Mouse (Mus musculus): ENCODE data around the gene Gm10188. TPM values are rescaled to one million over a fixed set of nuclear protein-coding genes. Genes with fewer than 3 reads are reported as not detected.

Gm10188 gene
- polyA plus RNA-seq, 1 experiment = not detected

- H3K27ac ChIP-seq (ENCODE audit: insufficient read depth, low read depth, low read length) = no peak overlapping the region
- 73% methylated on average over 3 of the region's 3 CpGs for WGBS
- TF ChIP-seq POLR2A (IDR thresholded peaks at IDR 0.05; ENCODE audit: insufficient read depth, low read depth, low read length) = no peak
- no peak for TF ChIP-seq CTCF (IDR thresholded peaks at IDR 0.05; ENCODE audit: insufficient read depth, low read depth, low read length)
- H3K4me3 ChIP-seq (ENCODE audit: insufficient read depth, low read depth, low read length) = no peak overlapping the region
- H3K4me1 ChIP-seq (ENCODE audit: control insufficient read depth, insufficient read depth, low read length) = peaks cover 52% of the 10 kb centered on the region
Measured at GRCm38 (mm10) chr1:132193806-132194205, 35.8 kb downstream of the Gm10188 start.

GRCm38 (mm10) chr1:132191786-132192680 is 37.5 kb downstream of the Gm10188 start:
- TF ChIP-seq POLR2A (IDR thresholded peaks at IDR 0.05; ENCODE audit: insufficient read depth, low read depth, low read length) = no peak
- TF ChIP-seq CTCF (IDR thresholded peaks at IDR 0.05; ENCODE audit: insufficient read depth, low read depth, low read length) = peak; percentile 35; the same call in 1 of the 2 replicates
- H3K4me1 ChIP-seq (ENCODE audit: control insufficient read depth, insufficient read depth, low read length) = peaks cover 37% of the 10 kb centered on the region
- H3K4me3 ChIP-seq (ENCODE audit: insufficient read depth, low read depth, low read length) = peak overlapping the region; percentile 72
- peak overlapping the region; percentile 48 for H3K27ac ChIP-seq (ENCODE audit: insufficient read depth, low read depth, low read length)
- WGBS = 21% methylated on average over 16 of the region's 16 CpGs

- Histone ChIP-seq H3K27ac (ENCODE audit: insufficient read depth, low read depth, low read length) (peak within 1 kb of the TSS; percentile 48), H3K4me3 (ENCODE audit: insufficient read depth, low read depth, low read length) (peak within 1 kb of the TSS; percentile 72), H3K4me1 (ENCODE audit: control insufficient read depth, insufficient read depth, low read length) (peaks cover 29% of the 10 kb centered on the region)
- WGBS = 2% methylated on average over 34 of the region's 34 CpGs
- TF ChIP-seq CTCF (IDR thresholded peaks at IDR 0.05; ENCODE audit: insufficient read depth, low read depth, low read length) (no peak), POLR2A (IDR thresholded peaks at IDR 0.05; ENCODE audit: insufficient read depth, low read depth, low read length) (no peak)
Measured at GRCm38 (mm10) chr1:132191093-132191785, 38.3 kb downstream of the Gm10188 start, which contains the start of the genes Lemd1 and AC124108.1. Lemd1 (plus strand) TSS chr1:132191431. AC124108.1 (plus strand) TSS chr1:132191457.

GRCm38 (mm10) chr1:132190621-132191092 is 38.9 kb downstream of the Gm10188 start:
- peak; percentile 27; the same call in 1 of the 2 replicates for TF ChIP-seq CTCF (IDR thresholded peaks at IDR 0.05; ENCODE audit: insufficient read depth, low read depth, low read length)
- TF ChIP-seq POLR2A (IDR thresholded peaks at IDR 0.05; ENCODE audit: insufficient read depth, low read depth, low read length) = no peak
- under 1% methylated on average over 62 of the region's 62 CpGs for WGBS
- peak overlapping the region; percentile 48 for H3K27ac ChIP-seq (ENCODE audit: insufficient read depth, low read depth, low read length)
- H3K4me1 ChIP-seq (ENCODE audit: control insufficient read depth, insufficient read depth, low read length) = peaks cover 23% of the 10 kb centered on the region
- peak overlapping the region; percentile 72 for H3K4me3 ChIP-seq (ENCODE audit: insufficient read depth, low read depth, low read length)

- 1% methylated on average over 50 of the region's 50 CpGs for WGBS
- H3K27ac ChIP-seq (ENCODE audit: insufficient read depth, low read depth, low read length) = no peak overlapping the region
- peaks cover 18% of the 10 kb centered on the region for H3K4me1 ChIP-seq (ENCODE audit: control insufficient read depth, insufficient read depth, low read length)
- TF ChIP-seq POLR2A (IDR thresholded peaks at IDR 0.05; ENCODE audit: insufficient read depth, low read depth, low read length) (no peak), CTCF (IDR thresholded peaks at IDR 0.05; ENCODE audit: insufficient read depth, low read depth, low read length) (no peak)
- peak overlapping the region; percentile 72 for H3K4me3 ChIP-seq (ENCODE audit: insufficient read depth, low read depth, low read length)
Measured at GRCm38 (mm10) chr1:132190040-132190513, 39.5 kb downstream of the Gm10188 start.

GRCm38 (mm10) chr1:132189231-132189630 is 40.3 kb downstream of the Gm10188 start:
- no peak overlapping the region for H3K4me3 ChIP-seq (ENCODE audit: insufficient read depth, low read depth, low read length)
- H3K4me1 ChIP-seq (ENCODE audit: control insufficient read depth, insufficient read depth, low read length) = peaks cover 14% of the 10 kb centered on the region
- WGBS = 56% methylated on average over 4 of the region's 4 CpGs
- TF ChIP-seq CTCF (IDR thresholded peaks at IDR 0.05; ENCODE audit: insufficient read depth, low read depth, low read length) = no peak
- no peak for TF ChIP-seq POLR2A (IDR thresholded peaks at IDR 0.05; ENCODE audit: insufficient read depth, low read depth, low read length)
- H3K27ac ChIP-seq (ENCODE audit: insufficient read depth, low read depth, low read length) = no peak overlapping the region

- Histone ChIP-seq H3K4me1 (ENCODE audit: control insufficient read depth, insufficient read depth, low read length) (peaks cover 11% of the 10 kb centered on the region), H3K27ac (ENCODE audit: insufficient read depth, low read depth, low read length) (no peak overlapping the region), H3K4me3 (ENCODE audit: insufficient read depth, low read depth, low read length) (no peak overlapping the region)
- TF ChIP-seq CTCF (IDR thresholded peaks at IDR 0.05; ENCODE audit: insufficient read depth, low read depth, low read length) = no peak
- no peak for TF ChIP-seq POLR2A (IDR thresholded peaks at IDR 0.05; ENCODE audit: insufficient read depth, low read depth, low read length)
- WGBS = 85% methylated on average over 9 of the region's 9 CpGs
Measured at GRCm38 (mm10) chr1:132188442-132189066, 41.0 kb downstream of the Gm10188 start.

GRCm38 (mm10) chr1:132186303-132186702 is 43.3 kb downstream of the Gm10188 start:
- no peak overlapping the region for H3K27ac ChIP-seq (ENCODE audit: insufficient read depth, low read depth, low read length)
- no peak overlapping the region for H3K4me3 ChIP-seq (ENCODE audit: insufficient read depth, low read depth, low read length)
- TF ChIP-seq CTCF (IDR thresholded peaks at IDR 0.05; ENCODE audit: insufficient read depth, low read depth, low read length) = no peak
- no peak for TF ChIP-seq POLR2A (IDR thresholded peaks at IDR 0.05; ENCODE audit: insufficient read depth, low read depth, low read length)
- no peaks in the 10 kb centered on the region for H3K4me1 ChIP-seq (ENCODE audit: control insufficient read depth, insufficient read depth, low read length)
- WGBS = 54% methylated on average over 4 of the region's 4 CpGs

Other genes with a start within 250 kb of the Gm10188 start
- gene Elk4, start 222.2 kb downstream of the Gm10188 start, polyA plus RNA-seq (2012; ENCODE audit: insufficient read depth, insufficient read length, low replicate concordance, missing spikeins) = not detected in 2 replicates
- not detected in 2 replicates for gene Mfsd4a, start 161.7 kb downstream of the Gm10188 start, polyA plus RNA-seq (2012; ENCODE audit: insufficient read depth, insufficient read length, low replicate concordance, missing spikeins)
- not detected in 2 replicates for gene Cdk18, start 90.1 kb downstream of the Gm10188 start, polyA plus RNA-seq (2012; ENCODE audit: insufficient read depth, insufficient read length, low replicate concordance, missing spikeins)
- gene Lemd1, start 38.3 kb downstream of the Gm10188 start, polyA plus RNA-seq (2012; ENCODE audit: insufficient read depth, insufficient read length, low replicate concordance, missing spikeins) = not detected in 2 replicates
- gene AC124108.1, start 38.3 kb downstream of the Gm10188 start, polyA plus RNA-seq (2012; ENCODE audit: insufficient read depth, insufficient read length, low replicate concordance, missing spikeins) = not detected in 2 replicates
- gene Klhdc8a, start 68.9 kb upstream of the Gm10188 start, polyA plus RNA-seq (2012; ENCODE audit: insufficient read depth, insufficient read length, low replicate concordance, missing spikeins) = not detected in 2 replicates
- gene Nuak2, start 86.4 kb upstream of the Gm10188 start, polyA plus RNA-seq (2012; ENCODE audit: insufficient read depth, insufficient read length, low replicate concordance, missing spikeins) = not detected in 2 replicates
- not detected in 2 replicates for gene Tmcc2, start 161.5 kb upstream of the Gm10188 start, polyA plus RNA-seq (2012; ENCODE audit: insufficient read depth, insufficient read length, low replicate concordance, missing spikeins)
- not detected in 2 replicates for gene Dstyk, start 187.8 kb upstream of the Gm10188 start, polyA plus RNA-seq (2012; ENCODE audit: insufficient read depth, insufficient read length, low replicate concordance, missing spikeins)
- gene Rbbp5, start 247.6 kb upstream of the Gm10188 start, polyA plus RNA-seq (2012; ENCODE audit: insufficient read depth, insufficient read length, low replicate concordance, missing spikeins) = 138 TPM in 1 of 2 replicates, not detected in the other

Measured in olfactory bulb, adult 2 months (tissue).